Mouse (Mus musculus) yolk sac, embryonic 10.5 days (tissue): ENCODE data around the gene Klrg1.
A peak's percentile ranks its signal among the peaks of the same experiment; 100 is the strongest.

Experiments
- DNase-seq: peaks from one replicate; pipeline ENCODE4 v3.0.0-alpha.2; 2017; ENCODE audit warnings: low spot score

Gene Klrg1

DNA sequence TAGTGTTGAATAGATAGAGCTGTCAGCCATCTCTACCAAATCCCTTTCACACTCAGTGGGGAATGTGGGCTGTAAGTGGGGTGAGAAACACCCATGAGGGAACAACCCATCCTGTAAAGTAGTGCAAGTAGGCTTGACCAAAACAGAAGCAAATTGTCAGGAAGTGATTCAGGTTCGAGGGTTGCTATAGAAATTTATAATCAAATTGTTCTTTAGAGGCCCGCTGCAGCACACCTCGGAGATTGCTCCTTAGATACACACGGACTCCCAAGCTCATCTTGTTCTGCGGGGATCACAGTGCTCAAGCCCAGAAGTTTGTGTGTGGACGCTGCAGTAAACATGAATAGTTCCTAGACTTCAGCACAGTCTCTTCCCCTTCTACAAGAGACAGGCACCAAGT is at the start of gene Klrg1:
Gene Klrg1, minus strand, starts transcription at position 101 of the 400 bp plus-strand sequence.
- DNase-seq: no peak

DNA sequence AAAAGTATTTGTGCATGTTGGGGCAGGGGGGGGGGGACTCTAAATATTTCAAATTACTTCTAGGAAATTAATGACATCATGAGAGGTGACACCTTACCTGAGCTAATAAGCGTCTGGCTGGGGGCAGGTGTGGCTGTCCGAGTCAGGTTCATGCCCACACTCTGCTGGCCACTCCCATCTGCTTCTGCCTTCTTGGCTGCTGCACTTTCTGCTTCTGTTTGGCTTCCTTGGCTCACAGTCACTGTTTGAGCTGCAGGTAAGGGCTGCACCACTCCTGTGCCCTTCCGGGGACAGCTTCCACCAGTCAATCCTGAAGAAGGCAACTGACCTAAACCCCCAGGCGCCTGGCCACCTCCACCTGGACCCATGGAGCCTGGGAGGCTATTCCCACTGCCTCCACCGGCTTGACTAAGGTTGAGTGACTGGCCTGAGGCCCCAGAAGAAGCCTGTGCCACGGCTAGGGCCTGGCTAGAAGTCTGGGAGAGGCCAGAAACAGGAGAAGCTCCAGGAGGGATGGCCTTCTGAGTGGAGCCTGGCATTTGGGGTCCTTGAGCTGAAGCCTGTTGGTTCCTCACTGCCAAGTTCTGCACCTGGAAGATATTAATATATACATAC is 42.8 kb upstream of the Klrg1 start:
- DNase-seq: no peak

GRCm38 (mm10) chr6:122318726-122319125 is 36.0 kb upstream of the Klrg1 start:
- DNase-seq: no peak

GRCm38 (mm10) chr6:122310187-122310820 is 27.6 kb upstream of the Klrg1 start:
- no peak for DNase-seq

DNA sequence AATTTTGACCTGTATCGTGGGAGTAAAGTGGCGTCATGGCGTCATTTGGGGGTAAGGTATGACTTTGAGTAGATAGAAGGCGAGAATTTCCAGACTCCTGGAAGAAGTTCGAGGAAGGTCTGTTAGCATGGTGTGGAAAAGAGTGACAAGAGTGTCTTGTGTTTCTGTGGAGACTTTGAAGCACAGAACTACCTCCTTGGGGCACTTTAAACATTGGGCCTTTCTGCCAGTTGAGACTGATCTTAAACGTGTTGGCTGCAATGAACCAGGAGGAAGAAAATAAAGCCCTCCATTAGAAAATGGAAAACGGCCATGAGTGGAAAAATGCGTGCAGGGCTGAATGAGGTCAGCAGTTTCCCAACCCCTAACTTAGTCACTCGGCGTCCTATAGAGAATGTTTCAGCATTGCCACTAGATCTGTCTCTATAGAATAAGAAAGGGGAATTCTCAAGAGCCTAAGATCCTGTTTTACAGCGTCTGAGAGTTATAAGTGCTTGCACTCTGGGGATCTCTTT is 26.8 kb upstream of the Klrg1 start:
- DNase-seq: no peak

DNA sequence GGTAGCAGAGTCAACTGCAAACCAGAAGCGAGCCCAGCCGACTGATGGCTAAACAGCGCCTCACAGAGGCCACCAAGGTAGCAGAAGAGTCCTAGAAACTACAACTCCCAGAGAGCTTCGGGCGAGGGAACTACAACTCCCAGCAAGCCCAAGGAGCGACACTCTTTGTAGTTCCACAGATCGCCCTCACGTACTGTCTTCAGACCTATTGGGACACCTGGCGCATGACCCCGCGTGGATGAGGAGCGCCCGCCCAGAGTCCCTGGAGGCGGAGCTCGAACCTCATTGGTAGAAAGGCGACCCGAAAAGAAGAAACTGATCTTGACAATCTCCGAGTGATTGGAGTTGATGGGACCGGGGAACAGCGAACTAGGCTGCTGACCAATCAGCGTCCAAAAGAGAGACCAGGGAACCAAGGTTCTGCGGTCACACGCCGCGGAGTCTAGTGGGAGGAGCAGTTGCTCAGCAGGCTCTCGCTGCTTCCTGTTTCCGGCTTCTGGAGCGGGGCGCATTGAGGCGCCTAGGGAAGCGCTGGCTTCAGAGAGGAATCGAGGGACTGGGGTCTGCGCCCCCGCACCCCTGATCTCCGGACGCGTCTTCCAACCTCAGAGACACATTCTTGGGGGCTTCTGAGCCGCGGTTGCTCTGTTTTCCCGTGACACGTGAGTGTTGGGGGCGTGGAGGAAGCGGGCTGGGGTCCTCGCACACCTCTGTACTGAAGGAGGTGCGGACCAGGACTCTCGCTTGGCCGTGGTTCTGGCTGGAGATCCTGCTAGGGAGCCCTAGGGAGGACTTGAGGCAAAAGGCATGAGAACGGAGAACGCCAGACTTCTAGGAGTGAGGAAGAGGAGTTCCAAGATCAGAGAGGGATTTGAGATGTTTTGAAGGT is 26.1 kb upstream of the Klrg1 start, which contains the start of gene M6pr:
Gene M6pr, plus strand, starts transcription at position 216 of the 889 bp plus-strand sequence.
- DNase-seq: peak; percentile 98

DNA sequence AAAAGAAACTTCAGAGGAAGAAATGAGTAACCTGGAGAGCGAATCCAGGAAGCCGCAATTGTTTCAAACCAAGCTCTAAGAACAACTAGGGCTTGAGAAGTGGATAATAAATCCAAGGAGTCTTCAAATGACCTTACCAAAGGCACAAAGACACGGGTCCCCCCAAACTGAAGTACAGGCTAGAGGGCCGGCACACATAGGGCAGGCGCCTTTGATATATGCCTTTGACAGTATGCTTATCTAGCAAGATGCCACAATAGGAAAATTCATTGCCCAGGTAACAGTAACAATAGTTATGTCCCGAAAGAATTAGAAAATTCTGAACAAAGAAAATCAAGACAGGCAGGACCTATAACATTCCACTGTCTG is 25.4 kb upstream of the Klrg1 start:
- no peak for DNase-seq

GRCm38 (mm10) chr6:122306707-122307106 is 24.0 kb upstream of the Klrg1 start:
- DNase-seq: no peak

- DNase-seq: no peak
These were observed 22.3 kb upstream of the Klrg1 start for GRCm38 (mm10) chr6:122304790-122305555.

DNA sequence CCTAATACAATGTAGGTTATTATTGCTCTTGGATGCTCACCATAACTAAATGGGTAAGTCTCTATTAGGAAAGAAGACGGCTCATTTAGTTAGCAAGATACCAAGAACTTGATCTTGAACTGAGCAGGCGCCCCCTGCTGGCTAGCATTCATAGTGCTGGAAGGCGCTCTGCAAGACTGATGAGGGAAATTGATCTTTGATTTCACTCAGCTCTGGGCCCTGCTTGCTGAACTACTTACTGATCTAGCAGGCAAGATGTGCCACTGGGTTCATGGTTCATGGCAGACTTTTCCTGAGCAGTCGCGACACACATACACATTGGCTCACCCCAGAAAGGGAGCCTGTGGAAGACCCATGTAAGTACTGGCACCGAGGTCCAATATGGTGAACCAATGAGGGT is 21.7 kb upstream of the Klrg1 start:
- peak; percentile 26 for DNase-seq

DNA sequence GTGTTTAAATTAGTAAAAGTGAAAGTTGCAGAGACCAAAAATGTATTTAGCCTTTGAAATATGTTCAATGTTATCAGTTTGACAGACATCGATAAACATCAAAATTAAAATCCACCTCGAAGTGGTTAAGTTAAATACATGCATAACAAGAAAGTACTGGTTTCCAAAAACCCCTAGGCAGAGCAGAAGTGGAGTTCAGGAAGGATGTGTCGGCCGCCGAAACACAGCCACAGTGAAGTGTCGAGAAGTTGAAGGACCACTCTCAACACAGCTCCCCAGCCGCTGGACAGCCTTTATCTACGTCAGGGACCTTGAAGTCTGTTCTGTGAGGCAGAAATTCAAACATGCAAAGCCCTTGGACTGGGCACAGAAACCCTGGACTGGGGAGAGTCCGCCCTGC is 20.8 kb upstream of the Klrg1 start:
- DNase-seq: no peak

GRCm38 (mm10) chr6:122302661-122303060 is 20.0 kb upstream of the Klrg1 start:
- no peak for DNase-seq

DNA sequence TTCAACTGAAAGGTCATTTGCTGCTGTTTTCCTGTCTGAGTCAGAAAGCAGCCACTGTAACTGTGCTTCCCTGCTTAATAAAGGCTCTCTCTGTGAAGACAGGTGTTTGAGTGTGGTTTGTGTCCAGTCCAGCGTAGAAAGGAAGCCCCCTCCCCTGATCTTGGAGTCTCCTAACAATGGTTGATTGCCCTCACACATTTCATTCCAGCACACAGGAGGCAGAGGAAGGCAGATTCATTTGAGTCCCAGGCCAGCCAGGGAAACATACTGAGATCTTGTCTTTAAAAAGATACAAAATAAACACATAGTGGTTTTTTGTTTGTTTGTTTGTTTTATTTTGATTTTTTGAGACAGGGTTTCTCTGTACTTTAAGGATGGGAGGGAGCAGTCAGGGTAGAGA is 19.4 kb upstream of the Klrg1 start:
- DNase-seq: no peak

GRCm38 (mm10) chr6:122299621-122300133 is 17.0 kb upstream of the Klrg1 start:
- no peak for DNase-seq

- no peak for DNase-seq
These were observed 15.5 kb upstream of the Klrg1 start for GRCm38 (mm10) chr6:122298223-122298609.

- DNase-seq: peak; percentile 28
These were observed 14.9 kb upstream of the Klrg1 start for GRCm38 (mm10) chr6:122297279-122298222.

DNA sequence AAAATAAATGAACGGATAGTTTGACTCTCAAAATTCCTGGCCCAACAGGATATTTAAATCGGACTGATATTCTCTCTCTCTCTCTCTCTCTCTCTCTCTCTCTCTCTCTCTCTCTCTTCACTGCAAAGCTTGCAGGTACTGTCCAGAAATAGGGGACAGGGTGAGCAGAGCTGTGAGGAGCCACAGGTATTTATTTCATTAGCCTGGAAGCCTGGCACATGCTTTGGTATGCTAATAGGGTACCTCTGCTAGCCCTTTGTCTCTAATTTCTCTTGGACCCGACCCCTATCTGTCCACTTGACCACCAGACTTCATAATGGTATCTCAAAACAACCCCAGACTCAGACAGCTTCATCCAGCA is 14.2 kb upstream of the Klrg1 start:
- DNase-seq: no peak

GRCm38 (mm10) chr6:122295242-122295641 is 12.6 kb upstream of the Klrg1 start:
- DNase-seq: no peak

DNA sequence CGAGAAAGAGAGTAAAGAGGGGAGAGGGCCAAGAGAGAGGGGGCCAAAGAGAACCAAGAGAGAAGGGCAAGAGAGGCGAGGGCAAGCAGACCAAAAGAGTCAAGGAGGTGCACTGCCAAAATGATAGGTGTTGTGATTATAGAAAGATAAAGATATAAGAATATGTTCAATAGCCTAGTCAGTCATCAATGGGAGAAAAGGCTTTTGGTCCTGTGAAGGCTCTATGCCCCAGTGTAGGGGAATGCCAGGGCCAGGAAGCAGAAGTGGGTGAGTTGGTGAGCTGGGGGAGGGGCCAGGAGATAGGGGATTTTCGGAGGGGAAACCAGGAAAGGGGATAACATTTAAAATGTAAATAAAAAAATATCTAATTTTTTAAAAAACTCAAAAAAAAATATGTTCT is 11.6 kb upstream of the Klrg1 start:
- DNase-seq: no peak

DNA sequence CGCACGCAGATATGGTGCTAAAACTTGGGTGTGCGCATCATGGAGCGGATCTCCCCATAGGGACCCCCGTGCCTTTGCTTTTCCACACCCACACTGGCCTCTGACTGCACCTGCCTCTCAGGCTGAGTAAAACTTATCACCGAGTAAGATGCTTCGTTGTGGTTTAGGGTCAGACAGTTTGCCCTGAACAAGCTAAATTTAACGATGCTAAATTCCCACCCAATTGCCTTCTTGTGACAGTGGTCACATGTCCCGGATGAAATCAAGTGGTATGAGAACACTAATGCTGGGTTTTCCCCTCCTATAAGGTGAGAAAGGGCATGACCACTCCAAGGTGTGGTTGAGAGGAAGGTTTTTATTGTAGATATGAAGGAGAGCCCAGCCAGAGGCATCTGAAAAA is 11.1 kb upstream of the Klrg1 start:
- no peak for DNase-seq

DNA sequence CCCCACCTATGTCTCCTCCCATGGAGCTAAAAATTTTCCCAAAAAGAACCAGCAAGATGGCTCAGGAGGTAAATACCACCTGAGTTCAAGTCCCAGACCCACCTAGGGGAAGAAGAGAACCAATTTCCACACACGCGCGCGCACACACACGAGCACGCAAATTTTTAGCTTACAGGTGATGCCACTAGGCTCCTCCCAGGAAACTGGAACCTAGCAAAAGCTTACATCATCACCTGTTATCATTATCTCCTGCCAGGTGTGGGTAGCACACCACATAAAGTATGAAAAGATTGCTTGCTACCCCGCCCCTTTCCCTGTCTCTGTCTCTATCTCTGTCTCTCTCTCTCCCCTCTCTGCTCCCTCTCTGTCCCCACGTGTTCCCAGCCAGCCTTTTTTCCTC is 10.4 kb upstream of the Klrg1 start:
- no peak for DNase-seq
